Mouse (Mus musculus): ENCODE results near the gene Gm28360.
"Not testable (repeated sequence)": the region's sequence is repeated elsewhere in the genome, so short reads cannot be mapped to it uniquely, and the experiment has no call there.

Gene Gm28360

GRCm38 (mm10) chr1:117829781-117830180, at the start of gene Gm28360:
Gene Gm28360 (plus strand): TSS chr1:117830081.
- not testable (repeated sequence) for DNase-seq

- DNase-seq, result not testable (repeated sequence)
Observed at GRCm38 (mm10) chr1:117780833-117781232, 49.0 kb upstream of the Gm28360 start, which contains the start of gene B020011L13Rik. Gene B020011L13Rik (plus strand): TSS chr1:117781133.

- DNase-seq, result not testable (repeated sequence)
Observed at GRCm38 (mm10) chr1:117816271-117816670, 13.6 kb upstream of the Gm28360 start.

GRCm38 (mm10) chr1:117851718-117852117, 21.8 kb downstream of the Gm28360 start:
- DNase-seq, result not testable (repeated sequence)
